Mouse (Mus musculus): Measurements from ENCODE around the gene Tnxb. TPM values are rescaled to one million over a fixed set of nuclear protein-coding genes. Genes with fewer than 3 reads are reported as not detected.

Gene Tnxb
- total and polyA plus RNA-seq, 2 experiments from 2014 or later = 0.28 to 3.1 TPM

DNA sequence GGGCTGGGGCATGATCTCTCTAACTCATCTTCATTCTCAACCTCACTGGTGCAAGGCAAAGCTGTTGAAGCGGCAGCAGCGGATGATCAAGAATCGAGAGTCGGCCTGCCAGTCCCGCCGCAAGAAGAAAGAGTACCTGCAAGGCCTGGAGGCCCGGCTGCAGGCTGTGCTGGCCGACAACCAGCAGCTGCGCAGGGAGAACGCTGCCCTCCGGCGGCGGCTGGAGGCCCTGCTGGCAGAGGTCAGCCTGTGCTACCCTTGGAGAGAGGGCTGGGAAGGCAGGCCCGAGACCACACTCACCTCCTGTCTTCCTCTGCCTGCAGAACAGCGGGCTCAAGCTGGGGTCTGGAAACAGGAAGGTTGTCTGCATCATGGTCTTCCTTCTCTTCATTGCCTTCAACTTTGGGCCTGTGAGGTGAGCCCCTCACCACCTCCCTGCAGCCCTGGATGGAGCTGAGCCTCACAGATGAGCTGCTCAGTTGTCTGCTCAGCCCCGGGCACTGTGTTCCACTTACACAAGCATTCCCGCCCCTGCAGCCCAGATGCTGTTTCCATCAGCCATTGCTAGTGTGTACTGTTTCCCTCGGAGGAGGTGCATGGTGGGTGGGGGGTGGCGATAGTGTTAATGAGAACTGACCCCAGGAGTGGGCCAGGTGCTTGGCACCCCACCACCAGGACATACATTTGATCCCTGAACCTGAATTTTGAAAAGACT is 18.7 kb upstream of the Tnxb start:
- Histone ChIP-seq H3K27ac (no peak overlapping the region), H3K4me3 (ENCODE audit: low read length) (no peak overlapping the region), H3K36me3 (ENCODE audit: insufficient read depth, low read length) (peaks cover 42% of the 10 kb centered on the region), H3K4me2 (ENCODE audit: low read depth, low read length) (no peak overlapping the region), H3K27me3 (ENCODE audit: insufficient read depth, low read length) (no peaks in the 10 kb centered on the region), H3K9ac (replicated peaks; ENCODE audit: low read length) (no peak overlapping the region), H3K9me3 (ENCODE audit: low read length) (no peaks in the 10 kb centered on the region), H3K4me1 (ENCODE audit: insufficient read depth, low read length) (peaks cover 10% of the 10 kb centered on the region; the same call in 1 of the 2 replicates)
- TF ChIP-seq CTCF (IDR thresholded peaks at IDR 0.05; ENCODE audit: low read depth) = peak; percentile 66
- DNase-seq (ENCODE audit: low spot score) = peak; percentile 44
- WGBS = 42% methylated on average over 19 of the region's 19 CpGs
- ATAC-seq = no peak

DNA sequence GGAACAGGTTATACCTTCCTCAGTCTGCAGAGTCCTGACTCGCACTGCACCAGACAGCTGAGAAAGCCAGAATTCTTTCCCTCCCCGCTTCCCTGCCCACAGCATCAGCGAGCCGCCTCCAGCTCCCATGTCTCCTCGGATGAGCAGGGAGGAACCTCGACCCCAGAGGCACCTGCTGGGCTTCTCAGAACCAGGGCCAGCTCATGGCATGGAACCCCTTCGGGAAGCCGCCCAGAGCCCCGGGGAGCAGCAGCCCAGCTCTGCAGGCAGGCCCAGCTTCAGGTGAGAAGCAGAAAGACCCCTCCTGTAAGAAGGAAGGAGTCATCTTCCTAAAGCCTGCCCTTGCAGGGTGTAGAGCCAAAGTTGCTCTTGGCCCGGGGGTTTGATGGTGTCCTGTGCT is 17.8 kb upstream of the Tnxb start:
- no peak overlapping the region for H3K27ac ChIP-seq
- no peak overlapping the region for H3K4me2 ChIP-seq (ENCODE audit: low read depth, low read length)
- H3K36me3 ChIP-seq (ENCODE audit: insufficient read depth, low read length) = peaks cover 42% of the 10 kb centered on the region
- peaks cover 10% of the 10 kb centered on the region; the same call in 1 of the 2 replicates for H3K4me1 ChIP-seq (ENCODE audit: insufficient read depth, low read length)
- no peak overlapping the region for H3K4me3 ChIP-seq (ENCODE audit: low read length)
- no peak for TF ChIP-seq CTCF (IDR thresholded peaks at IDR 0.05; ENCODE audit: low read depth)
- DNase-seq (ENCODE audit: low spot score) (no peak), ATAC-seq (no peak)
- H3K9me3 ChIP-seq (ENCODE audit: low read length) = no peaks in the 10 kb centered on the region
- whole genome bisulfite sequencing = 88% methylated on average over 10 of the region's 10 CpGs
- no peaks in the 10 kb centered on the region for H3K27me3 ChIP-seq (ENCODE audit: insufficient read depth, low read length)
- no peak overlapping the region for H3K9ac ChIP-seq (replicated peaks; ENCODE audit: low read length)

- ATAC-seq (no peak), DNase-seq (ENCODE audit: low spot score) (no peak)
- Histone ChIP-seq H3K9me3 (ENCODE audit: low read length) (no peaks in the 10 kb centered on the region), H3K4me1 (ENCODE audit: insufficient read depth, low read length) (peaks cover 10% of the 10 kb centered on the region; the same call in 1 of the 2 replicates), H3K27ac (no peak overlapping the region), H3K4me3 (ENCODE audit: low read length) (no peak overlapping the region), H3K9ac (replicated peaks; ENCODE audit: low read length) (no peak overlapping the region), H3K4me2 (ENCODE audit: low read depth, low read length) (no peak overlapping the region), H3K27me3 (ENCODE audit: insufficient read depth, low read length) (no peaks in the 10 kb centered on the region), H3K36me3 (ENCODE audit: insufficient read depth, low read length) (peaks cover 42% of the 10 kb centered on the region)
- 89% methylated on average over 8 of the region's 8 CpGs for WGBS
- no peak for TF ChIP-seq CTCF (IDR thresholded peaks at IDR 0.05; ENCODE audit: low read depth)
Observed at GRCm38 (mm10) chr17:34652985-34653384, 17.4 kb upstream of the Tnxb start.

GRCm38 (mm10) chr17:34653746-34654285 is 16.5 kb upstream of the Tnxb start:
- TF ChIP-seq CTCF (IDR thresholded peaks at IDR 0.05; ENCODE audit: low read depth) = peak; percentile 81
- Histone ChIP-seq H3K4me3 (ENCODE audit: low read length) (no peak overlapping the region), H3K9ac (replicated peaks; ENCODE audit: low read length) (no peak overlapping the region), H3K4me1 (ENCODE audit: insufficient read depth, low read length) (peaks cover 10% of the 10 kb centered on the region; the same call in 1 of the 2 replicates), H3K36me3 (ENCODE audit: insufficient read depth, low read length) (peaks cover 42% of the 10 kb centered on the region), H3K27ac (no peak overlapping the region), H3K4me2 (ENCODE audit: low read depth, low read length) (no peak overlapping the region), H3K27me3 (ENCODE audit: insufficient read depth, low read length) (no peaks in the 10 kb centered on the region), H3K9me3 (ENCODE audit: low read length) (no peaks in the 10 kb centered on the region)
- WGBS = 64% methylated on average over 9 of the region's 9 CpGs
- ATAC-seq = no peak
- peak; percentile 65 for DNase-seq (ENCODE audit: low spot score)

DNA sequence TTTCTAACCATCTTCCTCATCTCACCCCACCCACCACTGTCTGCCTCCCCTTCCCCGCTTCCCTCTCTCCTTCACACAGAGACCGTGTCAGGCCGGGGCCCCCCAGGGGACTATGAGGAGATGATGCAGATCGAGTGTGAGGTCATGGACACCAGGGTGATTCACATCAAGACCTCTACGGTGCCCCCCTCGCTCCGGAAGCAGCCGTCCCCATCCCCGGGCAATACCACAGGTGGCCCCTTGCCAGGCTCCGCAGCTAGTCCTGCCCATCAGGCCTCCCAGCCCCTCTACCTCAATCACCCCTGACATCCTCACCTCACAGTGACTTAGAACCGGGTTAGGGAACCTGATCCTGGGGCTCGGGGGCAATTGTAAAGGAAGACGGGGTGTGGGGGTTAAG is 15.9 kb upstream of the Tnxb start:
- TF ChIP-seq CTCF (IDR thresholded peaks at IDR 0.05; ENCODE audit: low read depth) = no peak
- DNase-seq (ENCODE audit: low spot score) (no peak), ATAC-seq (no peak)
- Histone ChIP-seq H3K4me1 (ENCODE audit: insufficient read depth, low read length) (peaks cover 10% of the 10 kb centered on the region; the same call in 1 of the 2 replicates), H3K9me3 (ENCODE audit: low read length) (no peaks in the 10 kb centered on the region), H3K4me3 (ENCODE audit: low read length) (no peak overlapping the region), H3K4me2 (ENCODE audit: low read depth, low read length) (no peak overlapping the region), H3K9ac (replicated peaks; ENCODE audit: low read length) (no peak overlapping the region), H3K27me3 (ENCODE audit: insufficient read depth, low read length) (no peaks in the 10 kb centered on the region), H3K36me3 (ENCODE audit: insufficient read depth, low read length) (peaks cover 37% of the 10 kb centered on the region), H3K27ac (no peak overlapping the region)
- WGBS = 93% methylated on average over 13 of the region's 13 CpGs

GRCm38 (mm10) chr17:34655160-34655559 is 15.2 kb upstream of the Tnxb start:
- H3K4me2 ChIP-seq (ENCODE audit: low read depth, low read length) = no peak overlapping the region
- DNase-seq (ENCODE audit: low spot score) (no peak), ATAC-seq (0 out of 2 replicates have a peak, but pooled peaks have one; percentile 3)
- H3K27ac ChIP-seq = peak overlapping the region; percentile 38; the same call in 1 of the 2 replicates
- no peaks in the 10 kb centered on the region for H3K9me3 ChIP-seq (ENCODE audit: low read length)
- peaks cover 34% of the 10 kb centered on the region for H3K36me3 ChIP-seq (ENCODE audit: insufficient read depth, low read length)
- no peak overlapping the region for H3K9ac ChIP-seq (replicated peaks; ENCODE audit: low read length)
- H3K4me3 ChIP-seq (ENCODE audit: low read length) = no peak overlapping the region
- TF ChIP-seq CTCF (IDR thresholded peaks at IDR 0.05; ENCODE audit: low read depth) = no peak
- 75% methylated on average over 7 of the region's 7 CpGs for WGBS
- peaks cover 10% of the 10 kb centered on the region; the same call in 1 of the 2 replicates for H3K4me1 ChIP-seq (ENCODE audit: insufficient read depth, low read length)
- H3K27me3 ChIP-seq (ENCODE audit: insufficient read depth, low read length) = no peaks in the 10 kb centered on the region; the same call in 1 of the 2 replicates

Data from hindbrain, postnatal 0 days (tissue).